Mouse (Mus musculus) liver, embryonic 14.5 days (tissue): ENCODE results near the gene Acox2.

Experiments used
- CTCF ChIP-seq: IDR thresholded peaks from 2 replicates; pipeline ENCODE4 v1.5.1; 2016; ENCODE audit warnings: antibody characterized with exemption, low read depth, control low read depth
- EP300 ChIP-seq: IDR thresholded peaks from 2 replicates; pipeline ENCODE4 v1.6.1; 2016; ENCODE audit warnings: antibody characterized with exemption, low read depth

GRCm38 (mm10) chr14:8262242-8262641 is 3.1 kb upstream of the Acox2 start:
- TF ChIP-seq EP300 (no peak), CTCF (no peak)
